Mouse (Mus musculus): ENCODE data around the gene Rcn1. TPM values are rescaled to one million over a fixed set of nuclear protein-coding genes. Genes with fewer than 3 reads are reported as not detected.

Rcn1 gene
- polyA plus RNA-seq, 1 experiment, result 5.1 TPM

- Histone ChIP-seq H3K4me3 (ENCODE audit: low read depth, low read length) (no peak overlapping the region), H3K27me3 (ENCODE audit: control insufficient read depth, insufficient read depth, low read length) (no peaks in the 10 kb centered on the region), H3K4me1 (ENCODE audit: control insufficient read depth, insufficient read depth, insufficient read length, low read length) (no peaks in the 10 kb centered on the region), H3K27ac (ENCODE audit: insufficient read depth, low read depth, low read length) (no peak overlapping the region), H3K36me3 (ENCODE audit: control insufficient read depth, insufficient read depth, low read length) (no peaks in the 10 kb centered on the region)
- TF ChIP-seq CTCF (IDR thresholded peaks at IDR 0.05; ENCODE audit: extremely low read depth, insufficient read length, insufficient replicate concordance, low read depth, low read length) (no peak), POLR2A (IDR thresholded peaks at IDR 0.05; ENCODE audit: low read depth, low read length) (no peak)
- WGBS, result 57% methylated on average over 8 of the region's 8 CpGs
Measured at GRCm38 (mm10) chr2:105337171-105337875, 61.8 kb downstream of the Rcn1 start.

- TF ChIP-seq POLR2A (IDR thresholded peaks at IDR 0.05; ENCODE audit: low read depth, low read length), result no peak
- TF ChIP-seq CTCF (IDR thresholded peaks at IDR 0.05; ENCODE audit: extremely low read depth, insufficient read length, insufficient replicate concordance, low read depth, low read length), result no peak
- Histone ChIP-seq H3K4me1 (ENCODE audit: control insufficient read depth, insufficient read depth, insufficient read length, low read length) (no peaks in the 10 kb centered on the region), H3K4me3 (ENCODE audit: low read depth, low read length) (no peak overlapping the region), H3K27me3 (ENCODE audit: control insufficient read depth, insufficient read depth, low read length) (no peaks in the 10 kb centered on the region), H3K36me3 (ENCODE audit: control insufficient read depth, insufficient read depth, low read length) (no peaks in the 10 kb centered on the region), H3K27ac (ENCODE audit: insufficient read depth, low read depth, low read length) (no peak overlapping the region)
- 24% methylated on average over 12 of the region's 12 CpGs for WGBS
Measured at GRCm38 (mm10) chr2:105336314-105337027, 62.6 kb downstream of the Rcn1 start.

Other genes starting within 250 kb of the Rcn1 start
- 0.58 TPM in 1 of 2 replicates, not detected in the other for gene Them7, start 175.0 kb downstream of the Rcn1 start, polyA plus RNA-seq (2012; rRNA removed)